Mouse (Mus musculus) neural tube, embryonic 13.5 days (tissue): ENCODE data around the gene Cbwd1. TPM values are rescaled to one million over a fixed set of nuclear protein-coding genes. Genes with fewer than 3 reads are reported as not detected.

Source experiments
- ATAC-seq: fragments of 200-750 bp; cut with Nextera tagmentation; 2 replicates; pipeline ENCODE4 v1.8.0; 2017; ENCODE audit warnings: low read depth, mild to moderate bottlenecking, moderate TSS enrichment, moderate library complexity
- H3K27ac ChIP-seq: fragments of 300-500 bp; sonication (generic); replicated peaks from 2 replicates; pipeline ENCODE4 v1.5.1; 2015; ENCODE audit warnings: moderate library complexity, mild to moderate bottlenecking, inconsistent platforms
- H3K27me3 ChIP-seq: fragments of 300-500 bp; sonication (generic); 2 replicates; pipeline ENCODE4 v1.6.1; 2015; ENCODE audit warnings: mild to moderate bottlenecking, inconsistent platforms
- H3K36me3 ChIP-seq: fragments of 300-500 bp; sonication (generic); 2 replicates; pipeline ENCODE4 v1.6.1; 2015; ENCODE audit warnings: mild to moderate bottlenecking, inconsistent platforms
- H3K4me1 ChIP-seq: fragments of 300-500 bp; sonication (generic); replicated peaks from 2 replicates; pipeline ENCODE4 v1.6.1; 2015; ENCODE audit warnings: inconsistent platforms
- H3K4me2 ChIP-seq: fragments of 300-500 bp; sonication (generic); 2 replicates; pipeline ENCODE4 v1.6.1; 2015; ENCODE audit warnings: inconsistent platforms, mild to moderate bottlenecking, moderate library complexity
- H3K4me3 ChIP-seq: fragments of 300-500 bp; sonication (generic); 2 replicates; pipeline ENCODE4 v1.5.1; 2015; ENCODE audit warnings: mild to moderate bottlenecking, inconsistent platforms
- H3K9ac ChIP-seq: fragments of 300-500 bp; sonication (generic); 2 replicates; pipeline ENCODE4 v1.6.1; 2015; ENCODE audit warnings: moderate library complexity, mild to moderate bottlenecking, inconsistent platforms
- H3K9me3 ChIP-seq: fragments of 300-500 bp; sonication (generic); 2 replicates; pipeline ENCODE4 v1.6.1; 2016; ENCODE audit warnings: inconsistent platforms
- WGBS: fragments of 180-500 bp; shearing (Covaris S2); methylation state at CpG from one replicate; pipeline ENCODE4 v1.1.7; 2015; 5-methylcytosine and 5-hydroxymethylcytosine counted together
- polyA plus RNA-seq: library from polyadenylated mRNA; unstranded; fragments of >200 nt; fragmentation: Nextera tagmentation; extraction: Ambion mirVana; gene quantifications from 2 replicates; pipeline ENCODE4 v1.2.1, GENCODE M21; 2015

Gene Cbwd1
- polyA plus RNA-seq, 1 experiment from 2014 or later: 19.9 TPM

DNA sequence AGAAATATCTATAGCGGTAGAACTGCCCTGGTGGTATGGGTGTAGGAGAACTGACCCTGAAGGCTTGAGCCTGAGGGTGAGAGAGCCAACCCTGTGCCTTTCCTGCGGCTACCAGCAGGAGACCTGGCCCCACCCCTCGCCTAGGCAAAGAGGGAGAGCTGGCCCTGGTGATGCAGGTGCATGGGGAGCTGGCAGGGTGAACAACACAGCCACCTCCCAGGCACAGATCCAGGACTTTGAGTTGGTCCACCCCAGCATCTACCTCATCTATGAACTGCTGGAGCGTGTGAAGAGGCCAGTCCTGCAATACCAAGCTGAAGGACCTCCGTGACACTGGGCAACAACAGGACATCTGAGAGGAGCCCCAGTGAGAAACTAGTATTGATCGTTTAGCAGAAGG, 32.1 kb upstream of the Cbwd1 start:
- Histone ChIP-seq H3K27me3 (peaks cover 27% of the 10 kb centered on the region), H3K36me3 (no peaks in the 10 kb centered on the region), H3K27ac (no peak overlapping the region), H3K4me3 (no peak overlapping the region), H3K4me2 (no peak overlapping the region), H3K9ac (no peak overlapping the region), H3K9me3 (no peaks in the 10 kb centered on the region), H3K4me1 (no peaks in the 10 kb centered on the region)
- ATAC-seq: no peak
- WGBS: 72% methylated on average over 6 of the region's 6 CpGs

- H3K9me3 ChIP-seq: no peaks in the 10 kb centered on the region
- H3K4me1 ChIP-seq: no peaks in the 10 kb centered on the region
- no peak for ATAC-seq
- H3K4me2 ChIP-seq: no peak overlapping the region
- no peaks in the 10 kb centered on the region for H3K27me3 ChIP-seq
- H3K36me3 ChIP-seq: no peaks in the 10 kb centered on the region
- H3K9ac ChIP-seq: no peak overlapping the region
- WGBS: 76% methylated on average over 7 of the region's 7 CpGs
- no peak overlapping the region for H3K4me3 ChIP-seq
- no peak overlapping the region for H3K27ac ChIP-seq
Observed at GRCm38 (mm10) chr19:24990138-24990822, 28.9 kb upstream of the Cbwd1 start.

DNA sequence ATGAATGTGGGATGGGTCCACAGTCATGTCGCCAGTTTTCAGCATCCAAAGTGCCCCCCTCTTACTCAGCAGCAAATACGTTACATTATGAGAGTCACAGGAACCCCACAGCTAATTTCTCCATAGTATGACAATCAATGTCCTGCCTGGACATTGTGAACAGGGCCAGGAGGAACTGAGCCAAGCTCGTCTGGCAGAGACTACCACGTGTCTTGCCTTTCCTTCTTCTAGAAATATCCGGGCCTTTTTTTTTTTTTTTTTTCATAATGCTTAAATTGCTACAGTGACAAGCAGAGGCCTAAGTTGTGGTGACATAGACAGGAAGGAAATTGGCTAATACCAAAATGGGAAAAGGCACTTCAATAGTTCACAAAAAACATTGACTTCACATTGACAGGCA, 27.4 kb upstream of the Cbwd1 start:
- H3K27me3 ChIP-seq: no peaks in the 10 kb centered on the region
- H3K4me1 ChIP-seq: no peaks in the 10 kb centered on the region
- ATAC-seq: no peak
- H3K4me2 ChIP-seq: no peak overlapping the region
- H3K4me3 ChIP-seq: no peak overlapping the region
- H3K36me3 ChIP-seq: no peaks in the 10 kb centered on the region
- H3K9me3 ChIP-seq: no peaks in the 10 kb centered on the region
- H3K27ac ChIP-seq: no peak overlapping the region
- no peak overlapping the region for H3K9ac ChIP-seq
- WGBS: 81% methylated on average over 5 of the region's 5 CpGs

GRCm38 (mm10) chr19:24987355-24987754, 25.9 kb upstream of the Cbwd1 start:
- Histone ChIP-seq H3K27ac (no peak overlapping the region), H3K27me3 (no peaks in the 10 kb centered on the region), H3K9me3 (no peaks in the 10 kb centered on the region), H3K4me2 (no peak overlapping the region), H3K4me1 (no peaks in the 10 kb centered on the region), H3K36me3 (no peaks in the 10 kb centered on the region), H3K4me3 (no peak overlapping the region), H3K9ac (no peak overlapping the region)
- no peak for ATAC-seq
- WGBS: 80% methylated on average over 4 of the region's 4 CpGs

DNA sequence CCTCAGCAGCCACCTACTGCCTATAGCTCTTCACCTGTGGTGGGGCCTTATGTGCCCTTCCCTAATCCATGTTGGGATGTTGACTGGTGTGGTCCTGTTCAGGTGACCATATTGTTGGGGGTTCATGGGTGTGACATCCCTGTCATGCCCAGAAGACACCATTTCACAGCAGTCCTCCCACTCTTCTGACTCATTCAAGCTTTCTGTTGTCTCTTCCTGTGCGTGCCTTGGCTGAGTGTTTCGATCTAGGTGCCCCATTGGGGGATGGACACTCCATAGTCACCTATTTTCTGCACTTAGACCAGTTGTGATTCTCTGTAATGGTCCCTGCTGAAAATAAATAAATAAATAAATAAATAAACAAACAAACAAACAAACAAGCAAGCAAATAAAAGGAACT, 23.6 kb upstream of the Cbwd1 start:
- H3K9ac ChIP-seq: no peak overlapping the region
- no peak overlapping the region for H3K4me2 ChIP-seq
- peaks cover 4% of the 10 kb centered on the region for H3K4me1 ChIP-seq
- no peaks in the 10 kb centered on the region for H3K36me3 ChIP-seq
- no peak overlapping the region for H3K27ac ChIP-seq
- no peaks in the 10 kb centered on the region for H3K9me3 ChIP-seq
- H3K4me3 ChIP-seq: no peak overlapping the region
- no peak for ATAC-seq
- WGBS: 95% methylated on average over 2 of the region's 2 CpGs
- no peaks in the 10 kb centered on the region for H3K27me3 ChIP-seq

- Histone ChIP-seq H3K27ac (no peak overlapping the region), H3K36me3 (no peaks in the 10 kb centered on the region), H3K9ac (no peak overlapping the region), H3K9me3 (no peaks in the 10 kb centered on the region), H3K4me1 (peaks cover 4% of the 10 kb centered on the region), H3K27me3 (no peaks in the 10 kb centered on the region), H3K4me2 (no peak overlapping the region), H3K4me3 (no peak overlapping the region)
- ATAC-seq: no peak
- 79% methylated on average over 7 of the region's 7 CpGs for WGBS
Observed at GRCm38 (mm10) chr19:24983857-24984498, 22.6 kb upstream of the Cbwd1 start.

GRCm38 (mm10) chr19:24983050-24983449, 21.6 kb upstream of the Cbwd1 start:
- no peak overlapping the region for H3K9ac ChIP-seq
- H3K9me3 ChIP-seq: no peaks in the 10 kb centered on the region
- no peak overlapping the region for H3K4me2 ChIP-seq
- no peaks in the 10 kb centered on the region for H3K36me3 ChIP-seq
- H3K27ac ChIP-seq: no peak overlapping the region
- no peak overlapping the region for H3K4me3 ChIP-seq
- 85% methylated on average over 4 of the region's 4 CpGs for WGBS
- peaks cover 4% of the 10 kb centered on the region for H3K4me1 ChIP-seq
- no peaks in the 10 kb centered on the region for H3K27me3 ChIP-seq
- ATAC-seq: no peak

DNA sequence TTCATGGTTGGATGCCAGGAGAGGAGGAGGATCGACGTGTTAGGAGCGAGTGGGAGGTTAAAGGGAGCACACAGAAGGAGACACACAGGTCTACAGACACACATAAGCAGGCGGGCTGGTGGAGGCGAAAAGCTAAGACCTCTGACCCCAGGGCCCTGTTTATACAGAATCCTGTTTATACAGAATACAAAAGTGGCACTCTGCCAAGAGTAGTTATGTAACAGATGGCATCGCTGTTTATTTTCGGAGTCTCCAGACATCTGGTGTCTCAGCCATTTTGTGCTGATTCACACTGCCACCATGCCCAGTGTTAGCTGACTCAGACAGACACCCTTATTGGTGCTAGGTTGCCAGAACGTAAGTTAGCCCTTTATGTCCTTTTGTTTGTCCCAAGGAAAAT, 19.9 kb upstream of the Cbwd1 start:
- 50% methylated on average over 8 of the region's 8 CpGs for WGBS
- 0 out of 2 replicates have a peak, but pooled peaks have one; percentile 47 for ATAC-seq
- H3K4me3 ChIP-seq: no peak overlapping the region
- no peak overlapping the region for H3K9ac ChIP-seq
- no peaks in the 10 kb centered on the region for H3K27me3 ChIP-seq
- H3K27ac ChIP-seq: no peak overlapping the region
- peaks cover 4% of the 10 kb centered on the region for H3K4me1 ChIP-seq
- no peak overlapping the region for H3K4me2 ChIP-seq
- no peaks in the 10 kb centered on the region for H3K36me3 ChIP-seq
- no peaks in the 10 kb centered on the region for H3K9me3 ChIP-seq

- WGBS: 89% methylated on average over 10 of the region's 10 CpGs
- Histone ChIP-seq H3K4me1 (peaks cover 4% of the 10 kb centered on the region), H3K4me3 (no peak overlapping the region), H3K36me3 (no peaks in the 10 kb centered on the region), H3K27ac (no peak overlapping the region), H3K9ac (no peak overlapping the region), H3K4me2 (no peak overlapping the region), H3K9me3 (no peaks in the 10 kb centered on the region), H3K27me3 (no peaks in the 10 kb centered on the region)
- ATAC-seq: no peak
Observed at GRCm38 (mm10) chr19:24978852-24979842, 17.7 kb upstream of the Cbwd1 start.

- Histone ChIP-seq H3K36me3 (no peaks in the 10 kb centered on the region), H3K4me2 (no peak overlapping the region), H3K27me3 (no peaks in the 10 kb centered on the region), H3K27ac (no peak overlapping the region), H3K9me3 (no peaks in the 10 kb centered on the region), H3K4me3 (no peak overlapping the region), H3K4me1 (peaks cover 4% of the 10 kb centered on the region), H3K9ac (no peak overlapping the region)
- ATAC-seq: no peak
- 68% methylated on average over 11 of the region's 11 CpGs for WGBS
Observed at GRCm38 (mm10) chr19:24977991-24978390, 16.6 kb upstream of the Cbwd1 start.

- H3K4me2 ChIP-seq: no peak overlapping the region
- H3K4me1 ChIP-seq: no peaks in the 10 kb centered on the region
- 94% methylated on average over 3 of the region's 3 CpGs for WGBS
- H3K4me3 ChIP-seq: no peak overlapping the region
- ATAC-seq: no peak
- no peaks in the 10 kb centered on the region for H3K27me3 ChIP-seq
- no peaks in the 10 kb centered on the region for H3K36me3 ChIP-seq
- H3K9me3 ChIP-seq: no peaks in the 10 kb centered on the region
- no peak overlapping the region for H3K27ac ChIP-seq
- no peak overlapping the region for H3K9ac ChIP-seq
Observed at GRCm38 (mm10) chr19:24972701-24973390, 11.4 kb upstream of the Cbwd1 start.

- ATAC-seq: no peak
- Histone ChIP-seq H3K27ac (no peak overlapping the region), H3K27me3 (no peaks in the 10 kb centered on the region), H3K9me3 (no peaks in the 10 kb centered on the region), H3K4me2 (no peak overlapping the region), H3K4me1 (no peaks in the 10 kb centered on the region), H3K4me3 (no peak overlapping the region), H3K36me3 (no peaks in the 10 kb centered on the region), H3K9ac (no peak overlapping the region)
- WGBS: 82% methylated on average over 7 of the region's 7 CpGs
Observed at GRCm38 (mm10) chr19:24971307-24971706, 9.9 kb upstream of the Cbwd1 start.
